Mouse (Mus musculus) erythroblast, embryonic 14.5 days (primary cell): ENCODE measurements around the gene Cpm. TPM values are rescaled to one million over a fixed set of nuclear protein-coding genes. Genes with fewer than 3 reads are reported as not detected.

Experiments
- H3K27me3 ChIP-seq: 2 replicates; pipeline ENCODE4 v1.6.1; 2012; ENCODE audit warnings: inconsistent platforms; ENCODE audit not compliant: control insufficient read depth
- H3K36me3 ChIP-seq: 2 replicates; pipeline ENCODE4 v1.6.1; 2012; ENCODE audit warnings: mild to moderate bottlenecking, inconsistent platforms; ENCODE audit not compliant: control insufficient read depth
- H3K4me1 ChIP-seq: 2 replicates; pipeline ENCODE4 v1.6.1; 2012; ENCODE audit warnings: inconsistent platforms; ENCODE audit not compliant: control insufficient read depth
- H3K4me3 ChIP-seq: replicated peaks from 2 replicates; pipeline ENCODE3; 2012; ENCODE audit warnings: moderate library complexity, mild to moderate bottlenecking, inconsistent platforms
- H3K9me3 ChIP-seq: 2 replicates; pipeline ENCODE4 v1.6.1; 2012; ENCODE audit warnings: low read length, inconsistent platforms, mixed read lengths; ENCODE audit not compliant: control insufficient read depth
- GATA1 ChIP-seq: IDR thresholded peaks from 2 replicates; pipeline ENCODE4 v1.6.1; 2012; ENCODE audit warnings: low read length, inconsistent platforms, mixed read lengths
- TAL1 ChIP-seq: IDR thresholded peaks from 3 replicates; pipeline ENCODE4 v1.6.1; 2012; ENCODE audit warnings: low read length, inconsistent platforms, mixed read lengths
- polyA plus RNA-seq: library from polyadenylated mRNA; stranded (reverse); fragments of >175 nt; gene quantifications from 2 replicates; pipeline ENCODE4 v1.2.3, GENCODE M21; 2012

Gene Cpm
- polyA plus RNA-seq, 1 experiment, result not detected

DNA sequence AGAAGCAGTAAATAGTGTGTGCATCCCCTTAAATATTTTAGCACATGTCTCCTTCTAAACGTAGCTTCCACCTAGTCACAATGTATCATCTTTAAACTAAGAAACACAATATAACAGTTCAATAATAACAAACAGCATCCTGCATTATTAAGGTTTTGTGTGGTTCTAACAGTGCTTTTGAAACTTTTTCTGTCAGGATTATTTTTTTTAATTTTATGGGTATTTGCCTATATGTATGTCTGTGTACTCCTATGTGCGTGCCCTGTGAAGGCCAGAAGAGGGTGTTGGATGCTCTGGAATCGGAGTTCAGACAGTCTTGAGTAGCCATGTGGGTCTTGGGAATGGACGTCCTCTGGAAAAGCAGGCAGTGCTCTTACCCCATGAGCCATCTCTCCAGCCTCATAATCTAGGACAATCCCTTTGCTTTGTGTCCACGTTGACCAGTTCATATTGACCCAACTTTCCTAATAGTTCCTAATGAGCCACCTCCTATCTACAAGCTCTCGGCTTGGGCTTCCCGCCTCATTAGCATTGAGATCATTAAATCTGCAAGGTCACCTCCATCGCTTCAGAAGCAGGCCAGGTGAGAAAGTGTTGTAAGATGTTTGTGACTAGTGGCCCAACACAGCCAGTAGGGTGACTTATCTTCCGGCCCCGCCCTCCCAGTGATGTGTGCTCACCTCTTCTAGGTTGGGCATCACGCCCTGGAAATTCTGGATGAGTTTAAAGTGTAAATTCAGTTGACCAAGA, 20.2 kb downstream of the Cpm start:
- Histone ChIP-seq H3K36me3 (no peaks in the 10 kb centered on the region), H3K4me3 (no peak overlapping the region), H3K4me1 (no peaks in the 10 kb centered on the region), H3K9me3 (no peaks in the 10 kb centered on the region), H3K27me3 (no peaks in the 10 kb centered on the region)
- TF ChIP-seq GATA1 (no peak), TAL1 (no peak)

DNA sequence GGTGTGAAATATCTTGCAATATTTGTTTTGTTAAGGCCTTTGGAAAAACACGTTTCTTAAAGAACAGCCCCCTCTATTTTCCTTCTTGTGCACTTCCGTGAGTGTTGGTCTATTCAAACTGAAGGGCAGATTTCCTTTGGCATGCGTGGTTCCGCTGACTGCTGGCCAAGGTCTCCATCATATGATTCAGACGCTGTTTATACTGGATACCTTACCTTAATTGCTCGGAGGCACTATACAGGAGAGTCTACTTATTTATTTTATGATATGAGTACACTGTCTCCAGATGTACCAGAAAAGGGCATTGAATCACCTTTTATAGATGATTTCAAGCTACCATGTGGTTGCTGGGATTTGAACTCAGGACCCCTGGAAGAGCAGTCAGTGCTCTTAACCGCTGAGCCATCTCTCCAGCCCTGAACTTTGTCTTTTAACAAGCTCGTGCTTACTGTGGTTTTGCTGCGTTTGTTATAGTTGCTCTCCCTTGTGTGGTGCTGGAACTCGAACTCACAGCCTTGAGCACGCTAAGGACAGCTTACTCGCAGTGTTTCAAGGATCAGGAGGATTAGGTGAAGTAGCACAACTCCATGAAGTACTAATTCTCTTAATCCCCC, 20.8 kb downstream of the Cpm start:
- H3K4me3 ChIP-seq, result no peak overlapping the region
- H3K4me1 ChIP-seq, result no peaks in the 10 kb centered on the region
- no peaks in the 10 kb centered on the region for H3K27me3 ChIP-seq
- no peaks in the 10 kb centered on the region for H3K9me3 ChIP-seq
- TF ChIP-seq GATA1 (no peak), TAL1 (no peak)
- H3K36me3 ChIP-seq, result no peaks in the 10 kb centered on the region

DNA sequence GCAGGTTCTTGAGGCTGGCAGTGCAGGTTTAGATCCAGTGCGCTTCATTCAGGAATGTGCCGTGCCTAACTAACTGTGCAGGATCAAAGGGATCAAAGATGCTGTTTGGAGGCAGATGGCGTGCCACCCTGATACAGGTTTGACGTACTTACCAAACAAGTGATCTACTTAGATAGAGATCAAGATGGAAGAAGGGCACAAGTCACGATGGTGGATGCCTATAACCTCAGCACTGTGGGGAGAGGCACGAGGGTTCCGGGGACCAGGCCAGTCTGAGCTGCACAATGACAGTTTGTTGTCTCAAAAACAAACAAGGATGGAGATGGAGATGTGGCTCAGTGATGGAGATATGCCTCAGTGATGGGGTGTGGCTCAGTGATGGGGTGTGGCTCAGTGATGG, 21.4 kb downstream of the Cpm start:
- Histone ChIP-seq H3K36me3 (no peaks in the 10 kb centered on the region), H3K27me3 (no peaks in the 10 kb centered on the region), H3K9me3 (no peaks in the 10 kb centered on the region), H3K4me3 (no peak overlapping the region), H3K4me1 (no peaks in the 10 kb centered on the region)
- no peak for TF ChIP-seq TAL1
- no peak for TF ChIP-seq GATA1

DNA sequence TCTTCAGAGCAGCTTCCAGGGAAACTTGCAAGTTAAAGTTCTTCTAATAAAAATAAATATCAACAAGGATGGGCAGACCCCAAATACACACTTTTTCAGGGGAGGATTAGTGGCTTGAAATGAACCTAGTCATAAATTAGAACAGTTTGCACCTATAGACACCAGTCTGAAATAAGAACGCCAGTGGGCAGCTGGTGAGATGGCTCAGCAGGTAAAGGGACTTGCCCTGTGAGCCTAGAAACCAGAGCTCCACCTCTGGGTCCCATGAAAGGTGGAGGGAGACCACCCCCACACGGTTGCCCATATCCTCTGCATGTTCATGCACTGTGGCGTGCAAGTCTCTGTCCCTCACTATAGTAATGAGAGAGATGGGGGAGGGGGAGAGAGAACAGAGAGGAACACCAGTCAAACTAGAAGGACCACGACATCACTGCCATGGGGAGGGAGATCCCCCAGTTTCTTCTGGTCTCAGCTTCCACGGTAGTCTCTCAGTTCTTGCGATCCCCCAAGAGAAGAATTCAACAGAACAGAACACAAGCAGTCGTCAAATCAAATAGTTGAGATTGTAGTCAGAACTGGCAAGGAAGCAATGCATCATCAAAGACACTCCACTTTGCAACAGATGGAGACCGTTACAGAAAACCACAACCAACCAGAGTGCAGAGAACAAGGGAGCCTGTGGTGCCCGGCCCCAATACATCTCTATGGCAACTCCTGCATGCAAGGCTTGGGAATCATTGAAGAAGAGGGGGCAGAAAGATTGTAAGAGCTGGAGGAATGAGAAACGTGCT, 22.5 kb downstream of the Cpm start:
- H3K9me3 ChIP-seq, result no peaks in the 10 kb centered on the region
- H3K27me3 ChIP-seq, result no peaks in the 10 kb centered on the region
- TF ChIP-seq GATA1 (no peak), TAL1 (no peak)
- H3K36me3 ChIP-seq, result no peaks in the 10 kb centered on the region
- no peaks in the 10 kb centered on the region for H3K4me1 ChIP-seq
- no peak overlapping the region for H3K4me3 ChIP-seq

DNA sequence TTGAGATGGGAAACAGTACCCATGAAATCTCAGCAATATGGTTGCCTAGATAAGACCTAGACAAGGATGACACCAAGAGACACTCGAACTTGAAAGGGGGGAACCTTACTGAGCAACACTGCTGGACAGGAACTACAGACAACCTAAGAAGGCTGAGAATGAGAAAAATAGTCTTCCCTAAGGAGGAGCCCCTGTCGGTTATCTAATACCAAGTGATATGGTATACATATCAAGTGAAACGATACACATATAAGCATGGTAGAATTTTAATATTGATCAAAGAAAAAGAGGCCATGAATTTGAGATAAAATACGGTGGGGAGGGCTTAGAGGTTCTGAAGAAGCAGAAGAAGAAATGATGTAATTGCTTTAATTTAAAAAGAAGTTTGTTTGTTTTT, 23.1 kb downstream of the Cpm start:
- H3K36me3 ChIP-seq, result no peaks in the 10 kb centered on the region
- no peaks in the 10 kb centered on the region for H3K4me1 ChIP-seq
- no peaks in the 10 kb centered on the region for H3K27me3 ChIP-seq
- H3K9me3 ChIP-seq, result no peaks in the 10 kb centered on the region
- TF ChIP-seq GATA1 (no peak), TAL1 (no peak)
- no peak overlapping the region for H3K4me3 ChIP-seq

DNA sequence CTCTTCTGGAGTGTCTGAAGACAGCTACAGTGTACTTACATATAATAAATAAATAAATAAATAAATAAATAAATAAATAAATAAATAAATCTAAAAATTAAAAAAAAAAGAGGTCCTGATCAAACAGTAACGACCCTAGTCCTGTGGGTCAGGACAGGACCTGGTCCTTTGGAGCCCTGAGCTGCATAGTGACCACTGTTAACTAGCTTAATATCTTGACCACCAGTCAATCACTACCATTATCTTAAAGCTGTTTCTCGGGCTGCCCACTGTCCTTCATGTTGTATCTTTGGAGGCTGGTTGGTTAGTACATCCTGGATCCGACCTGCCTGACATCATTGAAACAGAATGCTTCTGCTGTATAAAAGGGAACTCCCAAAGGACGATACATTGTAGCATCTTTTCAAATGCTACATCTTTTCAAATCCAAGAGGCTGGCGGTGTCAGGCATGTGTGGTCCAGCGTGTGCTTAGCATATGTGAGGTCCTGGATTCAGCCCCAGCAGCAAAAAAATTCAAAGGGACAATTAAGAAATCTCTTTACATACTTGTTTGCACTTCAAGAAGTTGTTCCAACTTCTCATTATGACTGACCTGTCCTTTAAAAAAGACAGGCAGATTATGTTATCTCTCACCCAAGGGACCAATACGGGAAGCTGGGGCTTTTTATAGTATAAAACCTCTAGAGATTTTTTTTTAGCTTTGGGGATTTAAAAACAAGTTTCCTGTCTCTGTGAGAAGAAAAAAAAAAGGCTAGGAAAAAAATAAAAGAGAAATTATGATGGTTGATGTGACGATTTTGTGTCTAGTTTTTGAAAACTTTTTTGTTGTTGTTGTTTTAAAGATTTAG, 23.9 kb downstream of the Cpm start:
- Histone ChIP-seq H3K4me3 (no peak overlapping the region), H3K4me1 (no peaks in the 10 kb centered on the region), H3K36me3 (no peaks in the 10 kb centered on the region), H3K9me3 (no peaks in the 10 kb centered on the region), H3K27me3 (no peaks in the 10 kb centered on the region)
- TF ChIP-seq TAL1 (no peak), GATA1 (no peak)

DNA sequence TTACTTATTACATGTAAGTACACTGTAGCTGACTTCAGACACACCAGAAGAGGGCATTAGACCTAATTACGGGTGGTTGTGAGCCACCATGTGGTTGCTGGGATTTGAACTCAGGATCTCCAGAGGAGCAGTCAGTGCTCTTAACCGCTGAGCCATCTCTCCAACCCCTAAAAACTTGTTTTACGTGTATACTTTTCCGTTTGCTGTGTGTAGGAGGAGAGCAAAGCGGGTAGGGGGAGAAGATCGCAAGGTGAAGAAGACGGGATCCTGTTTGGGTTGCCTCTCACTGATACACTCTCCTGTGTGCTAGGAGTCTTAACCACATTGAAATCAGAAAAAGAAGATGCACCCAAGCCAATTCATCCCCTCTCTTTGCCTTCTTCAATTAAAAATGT, 24.5 kb downstream of the Cpm start:
- no peak overlapping the region for H3K4me3 ChIP-seq
- H3K9me3 ChIP-seq, result no peaks in the 10 kb centered on the region
- H3K4me1 ChIP-seq, result no peaks in the 10 kb centered on the region
- no peaks in the 10 kb centered on the region for H3K36me3 ChIP-seq
- H3K27me3 ChIP-seq, result no peaks in the 10 kb centered on the region
- TF ChIP-seq GATA1 (no peak), TAL1 (no peak)

DNA sequence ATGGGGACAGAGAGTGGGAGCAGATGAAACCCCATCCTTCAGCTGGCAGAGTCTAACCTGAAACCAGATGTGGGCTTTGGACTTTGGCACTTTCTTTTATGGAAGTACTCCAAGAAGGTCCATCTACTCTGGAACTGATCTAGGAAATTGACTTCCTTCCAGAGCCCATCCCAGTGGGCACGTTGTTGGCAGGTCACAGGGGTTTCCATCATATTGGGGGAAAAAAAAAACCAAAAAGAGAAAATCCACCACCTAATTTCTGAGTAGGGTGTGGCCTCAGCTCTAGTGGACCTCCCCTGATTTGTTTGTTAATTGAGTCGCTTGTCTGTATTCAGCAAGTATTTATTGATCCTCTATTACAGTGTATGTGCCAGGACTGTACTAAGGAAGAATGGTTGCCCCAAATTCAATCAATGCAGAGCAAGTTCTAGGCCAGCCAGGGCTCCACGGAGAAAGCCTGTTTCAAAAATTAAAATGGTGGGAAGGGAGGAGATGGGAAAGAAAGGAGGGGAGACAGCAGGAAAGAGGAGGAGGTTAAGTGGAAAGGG, 25.4 kb downstream of the Cpm start:
- no peak overlapping the region for H3K4me3 ChIP-seq
- H3K36me3 ChIP-seq, result no peaks in the 10 kb centered on the region
- TF ChIP-seq GATA1, result no peak
- H3K9me3 ChIP-seq, result no peaks in the 10 kb centered on the region
- H3K27me3 ChIP-seq, result no peaks in the 10 kb centered on the region
- H3K4me1 ChIP-seq, result no peaks in the 10 kb centered on the region
